Mouse (Mus musculus): ENCODE data around the gene Kpna2. TPM values are rescaled to one million over a fixed set of nuclear protein-coding genes. Genes with fewer than 3 reads are reported as not detected.
A peak's percentile ranks its signal among the peaks of the same experiment; 100 is the strongest.

The Kpna2 gene
- polyA plus RNA-seq, 1 experiment from 2014 or later: 799 TPM

DNA sequence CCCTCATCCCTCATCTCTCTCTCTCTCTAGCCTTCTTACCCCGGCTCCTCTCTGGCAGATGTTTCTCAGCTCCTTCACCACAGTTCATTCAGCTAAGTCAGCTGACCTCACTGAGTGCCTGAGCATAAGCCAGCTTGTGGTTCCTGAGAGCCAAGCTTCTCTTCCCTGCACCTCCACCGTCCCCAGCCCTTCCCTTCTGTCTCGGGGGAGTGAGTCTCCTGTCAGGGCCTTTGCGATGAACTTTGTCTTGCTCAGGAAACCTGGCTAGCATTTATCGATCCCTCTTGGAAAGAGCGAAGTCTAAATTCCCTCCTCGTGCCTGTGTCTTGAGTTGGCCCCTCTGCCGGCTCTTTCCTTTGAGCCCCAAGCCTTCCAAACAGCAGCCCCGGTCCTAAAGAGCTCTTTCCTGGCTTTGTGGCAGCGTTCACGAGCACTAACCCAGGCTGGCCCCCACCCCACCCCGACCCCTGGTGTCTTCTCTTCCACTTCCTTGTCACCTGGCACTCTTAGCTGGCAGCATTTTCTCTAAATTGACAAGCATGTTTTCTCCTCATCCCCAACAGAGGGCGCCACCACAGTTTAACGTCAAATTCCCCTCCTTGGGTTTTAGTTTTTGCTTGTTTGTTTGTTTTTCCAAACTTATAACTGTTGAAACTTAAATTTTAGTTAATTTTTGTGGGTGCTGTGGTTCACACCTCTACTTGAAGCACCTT, 15.4 kb upstream of the Kpna2 start:
- WGBS: 46% methylated on average over 14 of the region's 14 CpGs

DNA sequence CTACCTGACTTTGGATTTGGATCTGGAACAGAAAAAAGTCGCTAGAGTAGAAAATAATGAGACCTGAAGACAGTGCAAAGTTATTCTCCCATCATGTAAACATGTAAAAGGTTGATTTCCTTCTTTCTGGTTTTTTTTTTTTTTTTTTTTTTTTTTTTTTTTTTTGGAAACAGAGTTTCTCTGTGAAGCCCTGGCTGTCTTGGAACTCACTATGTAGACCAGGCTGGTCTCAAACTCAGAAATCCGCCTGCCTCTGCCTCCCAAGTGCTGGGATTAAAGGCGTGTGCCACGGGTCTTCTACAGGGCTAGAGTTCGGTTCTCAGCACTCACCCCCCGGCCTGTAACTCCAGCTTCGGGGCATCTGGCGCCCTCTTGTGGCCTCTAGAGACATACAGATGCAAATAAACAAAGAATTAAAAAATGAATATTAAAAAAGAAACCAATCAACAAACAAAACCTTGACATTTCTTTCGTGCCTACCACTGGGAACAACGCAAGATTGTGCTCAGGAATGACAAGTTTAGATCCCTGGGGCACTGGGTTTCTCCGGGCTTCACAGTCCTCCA, 14.8 kb upstream of the Kpna2 start:
- H3K9me3 ChIP-seq: no peaks in the 10 kb centered on the region
- peaks cover 18% of the 10 kb centered on the region for H3K4me1 ChIP-seq
- H3K27me3 ChIP-seq (ENCODE audit: poor library complexity, severe bottlenecking): no peaks in the 10 kb centered on the region
- DNase-seq (ENCODE audit: extremely low spot score, low spot score): no peak
- H3K27ac ChIP-seq: no peak overlapping the region
- H3K4me3 ChIP-seq: no peak overlapping the region
- WGBS: 77% methylated on average over 11 of the region's 11 CpGs
- no peaks in the 10 kb centered on the region for H3K36me3 ChIP-seq (replicated peaks)

More for the DNA sequence above, 15.4 kb upstream of the Kpna2 start:
- H3K27ac ChIP-seq: no peak overlapping the region
- H3K36me3 ChIP-seq (replicated peaks): no peaks in the 10 kb centered on the region
- H3K27me3 ChIP-seq (ENCODE audit: poor library complexity, severe bottlenecking): no peaks in the 10 kb centered on the region
- no peak for DNase-seq (ENCODE audit: extremely low spot score, low spot score)
- no peaks in the 10 kb centered on the region for H3K9me3 ChIP-seq
- H3K4me1 ChIP-seq: peaks cover 21% of the 10 kb centered on the region
- no peak overlapping the region for H3K4me3 ChIP-seq

DNA sequence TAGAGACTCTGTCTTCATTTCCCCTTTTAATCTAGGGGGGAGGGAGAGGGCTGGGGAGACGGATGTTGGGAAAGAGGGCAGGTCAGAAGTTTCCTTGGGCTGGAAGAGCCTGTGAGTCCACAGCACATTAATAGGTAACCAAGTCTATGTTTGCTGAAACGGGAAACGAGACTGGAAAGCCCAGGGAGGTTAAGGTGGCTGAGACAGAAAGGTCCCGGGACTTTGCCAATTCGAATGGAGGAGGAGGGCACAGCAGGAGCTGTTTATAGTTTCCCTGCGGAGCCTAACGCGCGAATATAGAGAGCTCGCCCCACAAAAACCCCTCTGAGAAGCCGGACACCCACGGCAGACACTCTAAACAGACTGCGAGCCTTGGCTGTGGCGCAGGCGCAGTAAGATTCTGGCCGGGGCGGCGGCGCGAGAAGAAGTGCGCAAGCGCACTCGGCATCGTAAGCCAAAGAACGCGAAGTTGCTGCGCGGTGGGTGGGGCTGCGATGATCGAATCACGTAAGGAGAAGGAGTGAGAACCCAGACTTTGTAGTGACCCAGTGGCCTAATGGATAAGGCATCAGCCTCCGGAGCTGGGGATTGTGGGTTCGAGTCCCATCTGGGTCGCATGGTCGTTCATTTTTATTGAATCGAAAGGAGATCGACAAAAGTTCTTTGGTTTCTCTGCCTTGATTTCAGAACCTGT, 13.1 kb upstream of the Kpna2 start:
- H3K27me3 ChIP-seq (ENCODE audit: poor library complexity, severe bottlenecking): no peaks in the 10 kb centered on the region
- no peaks in the 10 kb centered on the region for H3K36me3 ChIP-seq (replicated peaks)
- H3K9me3 ChIP-seq: no peaks in the 10 kb centered on the region
- peak; percentile 99 for DNase-seq (ENCODE audit: extremely low spot score, low spot score)
- H3K27ac ChIP-seq: peak overlapping the region; percentile 91
- WGBS: under 1% methylated on average over 37 of the region's 37 CpGs
- peak overlapping the region; percentile 63 for H3K4me3 ChIP-seq
- H3K4me1 ChIP-seq: peaks cover 13% of the 10 kb centered on the region

DNA sequence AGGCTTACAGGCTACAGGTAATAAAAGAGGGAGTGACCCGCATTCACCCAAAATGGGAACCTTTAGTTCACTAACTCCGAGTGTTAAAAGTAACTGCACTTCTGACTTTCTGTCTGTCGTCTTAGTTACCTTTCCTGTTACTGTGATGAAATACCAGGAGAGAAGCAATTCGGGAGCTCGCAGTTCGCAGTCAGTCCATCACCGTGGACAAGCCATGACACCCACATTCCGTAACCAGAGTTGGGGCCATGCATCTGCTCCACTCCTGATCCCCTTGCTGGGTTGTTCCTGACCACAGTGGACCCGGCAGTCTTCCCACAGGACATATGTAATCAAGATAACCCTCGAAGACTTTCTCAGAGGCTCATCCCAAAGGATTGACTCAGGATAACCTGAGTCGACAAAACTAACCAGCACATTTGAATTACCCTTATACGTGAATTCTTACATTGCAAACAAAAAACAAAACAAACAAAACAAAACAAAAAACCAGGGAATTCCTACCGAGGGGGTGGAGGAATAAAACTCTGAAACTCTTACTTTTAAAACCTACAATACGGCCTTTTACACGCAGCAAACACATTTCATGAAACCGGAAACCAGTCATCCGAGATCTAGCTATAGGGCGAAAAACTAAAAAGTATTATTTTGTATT, 12.5 kb upstream of the Kpna2 start:
- H3K9me3 ChIP-seq: no peaks in the 10 kb centered on the region
- WGBS: 49% methylated on average over 18 of the region's 18 CpGs
- H3K4me3 ChIP-seq: peak overlapping the region; percentile 63
- no peak for DNase-seq (ENCODE audit: extremely low spot score, low spot score)
- peaks cover 13% of the 10 kb centered on the region for H3K4me1 ChIP-seq
- peak overlapping the region; percentile 91 for H3K27ac ChIP-seq
- H3K27me3 ChIP-seq (ENCODE audit: poor library complexity, severe bottlenecking): no peaks in the 10 kb centered on the region
- no peaks in the 10 kb centered on the region for H3K36me3 ChIP-seq (replicated peaks)

DNA sequence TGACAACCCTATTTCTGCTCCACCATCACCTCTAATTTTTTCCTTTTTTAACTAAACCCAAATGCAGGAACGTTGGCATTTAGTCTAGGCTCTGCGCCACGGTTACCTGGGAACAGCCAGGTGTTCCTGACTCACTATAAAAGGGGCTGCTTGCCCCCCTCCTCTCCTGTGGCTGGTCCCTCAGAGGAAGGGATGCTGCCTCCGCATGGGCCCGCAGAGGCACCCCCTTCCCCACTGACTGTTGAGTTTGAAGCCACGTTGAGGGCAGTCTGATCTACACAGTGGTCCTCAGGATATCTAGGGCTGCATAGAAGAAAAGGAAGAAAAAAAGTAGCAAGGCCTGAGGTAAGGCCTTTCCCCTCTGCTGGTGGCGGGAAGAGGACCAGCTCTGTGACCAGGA, 11.8 kb upstream of the Kpna2 start:
- H3K27ac ChIP-seq: 0 out of 2 replicates have a peak overlapping the region, but pooled peaks have one; percentile 91
- 80% methylated on average over 7 of the region's 7 CpGs for WGBS
- no peak for DNase-seq (ENCODE audit: extremely low spot score, low spot score)
- no peaks in the 10 kb centered on the region for H3K9me3 ChIP-seq
- no peaks in the 10 kb centered on the region for H3K36me3 ChIP-seq (replicated peaks)
- H3K4me1 ChIP-seq: peaks cover 10% of the 10 kb centered on the region
- H3K4me3 ChIP-seq: no peak overlapping the region
- H3K27me3 ChIP-seq (ENCODE audit: poor library complexity, severe bottlenecking): no peaks in the 10 kb centered on the region

DNA sequence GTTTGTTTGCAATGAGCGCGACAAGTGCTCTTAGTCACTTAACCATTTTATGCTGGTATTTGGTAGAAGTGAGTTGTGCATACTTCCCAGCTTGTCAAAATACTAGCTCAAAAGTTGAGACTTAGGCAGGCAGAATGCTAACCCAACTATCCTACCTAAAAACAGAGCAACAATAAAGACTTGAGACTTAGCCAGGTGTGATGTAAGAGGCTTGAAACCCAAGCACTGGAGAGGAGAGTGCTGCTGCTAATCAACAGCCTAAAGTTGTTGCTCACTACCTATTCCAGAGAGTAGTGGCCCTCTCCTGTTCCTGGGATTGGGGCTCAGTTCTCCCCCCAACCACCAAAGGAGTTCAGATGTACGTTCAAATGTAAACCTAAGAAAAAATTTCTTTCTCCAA, 11.1 kb upstream of the Kpna2 start:
- 90% methylated on average over 3 of the region's 3 CpGs for WGBS
- no peak overlapping the region for H3K4me3 ChIP-seq
- H3K9me3 ChIP-seq: no peaks in the 10 kb centered on the region
- peaks cover 10% of the 10 kb centered on the region for H3K4me1 ChIP-seq
- no peak for DNase-seq (ENCODE audit: extremely low spot score, low spot score)
- no peaks in the 10 kb centered on the region for H3K27me3 ChIP-seq (ENCODE audit: poor library complexity, severe bottlenecking)
- H3K36me3 ChIP-seq (replicated peaks): no peaks in the 10 kb centered on the region
- H3K27ac ChIP-seq: no peak overlapping the region

DNA sequence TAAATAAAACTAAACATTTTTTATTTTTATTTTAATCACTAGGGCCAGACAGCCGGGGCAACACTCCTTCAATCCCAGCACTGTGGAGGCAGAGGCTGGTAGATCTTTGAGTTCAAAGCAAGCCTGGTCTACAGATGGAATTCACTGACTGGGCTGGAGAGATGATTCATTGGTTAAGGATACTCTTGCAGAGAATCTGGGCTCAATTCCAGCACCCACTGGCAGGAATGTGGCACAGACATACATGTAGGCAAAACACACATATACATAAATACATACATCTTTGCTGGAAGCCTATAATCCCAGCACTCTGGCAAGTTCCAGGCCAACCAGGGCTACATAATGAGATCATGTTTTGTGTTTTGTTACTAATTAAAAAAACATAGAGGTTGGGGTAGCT, 6.2 kb upstream of the Kpna2 start:
- 90% methylated on average over 1 of the region's 1 CpGs for WGBS

DNA sequence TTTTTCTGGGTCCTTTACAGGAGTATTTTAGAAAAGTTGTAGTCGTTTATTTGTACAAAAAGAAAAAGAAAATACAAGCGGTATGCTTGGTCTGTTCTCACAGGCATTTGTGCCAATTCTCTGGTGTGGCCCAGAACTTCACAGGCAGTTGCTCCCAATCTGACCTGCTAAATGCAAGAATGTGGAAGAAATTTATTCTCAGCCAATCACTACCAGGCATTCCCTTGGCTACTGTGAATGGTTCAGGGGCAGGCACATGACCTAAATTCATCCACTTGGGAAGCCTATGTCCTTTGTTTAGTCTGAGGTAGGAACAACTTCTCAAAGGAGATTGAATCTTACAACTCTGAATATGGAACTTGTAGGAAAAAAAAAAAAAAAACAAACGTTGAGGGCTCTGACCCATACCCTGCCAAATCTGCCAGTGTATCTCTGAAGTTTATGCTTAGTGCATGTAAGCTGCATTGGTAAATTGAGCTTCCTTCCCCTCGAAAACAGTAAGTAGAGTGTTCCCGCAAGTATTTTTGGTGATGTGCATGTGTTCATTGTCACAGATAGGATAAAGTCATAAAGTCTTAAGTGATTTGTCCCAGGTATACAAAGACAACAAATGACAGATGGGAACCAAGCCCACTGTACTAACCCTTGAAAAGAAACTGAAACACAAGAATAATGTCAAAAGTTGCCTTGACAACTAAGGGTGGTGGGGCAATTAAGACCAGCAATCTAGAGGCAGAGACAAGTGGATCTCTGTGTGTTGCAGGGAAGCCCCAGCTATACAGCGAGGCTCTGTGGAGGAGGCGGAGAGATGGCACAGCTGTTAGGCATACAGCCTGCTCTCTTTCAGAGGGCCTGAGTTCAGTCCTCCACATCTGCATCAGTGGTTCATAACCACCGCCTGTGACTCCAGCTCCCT, 2.7 kb upstream of the Kpna2 start:
- Histone ChIP-seq H3K4me1 (peaks cover 33% of the 10 kb centered on the region), H3K4me3 (peak overlapping the region; percentile 23; the same call in 1 of the 2 replicates), H3K36me3 (replicated peaks) (peaks cover 14% of the 10 kb centered on the region), H3K27ac (peak overlapping the region; percentile 83), H3K9me3 (no peaks in the 10 kb centered on the region), H3K27me3 (ENCODE audit: poor library complexity, severe bottlenecking) (no peaks in the 10 kb centered on the region)
- DNase-seq (ENCODE audit: extremely low spot score, low spot score): no peak
- WGBS: 52% methylated on average over 8 of the region's 8 CpGs

More for the DNA sequence above, 6.2 kb upstream of the Kpna2 start:
- peaks cover 17% of the 10 kb centered on the region for H3K4me1 ChIP-seq
- H3K4me3 ChIP-seq: no peak overlapping the region
- no peak overlapping the region for H3K27ac ChIP-seq
- no peaks in the 10 kb centered on the region for H3K9me3 ChIP-seq
- no peaks in the 10 kb centered on the region for H3K36me3 ChIP-seq (replicated peaks)
- no peak for DNase-seq (ENCODE audit: extremely low spot score, low spot score)
- H3K27me3 ChIP-seq (ENCODE audit: poor library complexity, severe bottlenecking): no peaks in the 10 kb centered on the region

DNA sequence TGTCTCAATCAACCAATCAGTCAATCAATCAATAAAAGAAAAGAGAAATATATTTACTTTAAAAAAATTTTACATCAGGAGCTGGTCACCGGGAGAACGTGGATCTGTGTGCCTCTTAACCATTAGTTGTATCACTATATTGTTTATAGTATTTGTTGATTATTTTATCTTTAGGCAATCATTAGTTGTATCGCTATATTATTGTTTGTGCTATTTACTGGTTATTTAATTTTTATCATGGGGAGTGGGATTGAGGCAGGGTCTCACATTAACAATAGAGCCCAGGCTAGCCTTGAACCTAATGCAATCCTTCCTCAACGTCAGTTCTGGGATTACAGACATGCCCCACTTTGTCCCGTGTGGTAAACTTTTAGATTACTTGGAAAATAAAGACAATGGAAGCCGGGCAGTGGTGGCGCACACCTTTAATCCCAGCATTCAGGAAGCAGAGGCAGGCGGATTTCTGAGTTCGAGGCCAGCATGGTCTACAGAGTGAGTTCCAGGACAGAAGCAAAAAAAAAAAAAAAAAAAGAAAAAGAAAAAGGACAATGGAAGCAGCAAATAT, 690 bp upstream of the Kpna2 start:
- DNase-seq (ENCODE audit: extremely low spot score, low spot score): no peak

DNA sequence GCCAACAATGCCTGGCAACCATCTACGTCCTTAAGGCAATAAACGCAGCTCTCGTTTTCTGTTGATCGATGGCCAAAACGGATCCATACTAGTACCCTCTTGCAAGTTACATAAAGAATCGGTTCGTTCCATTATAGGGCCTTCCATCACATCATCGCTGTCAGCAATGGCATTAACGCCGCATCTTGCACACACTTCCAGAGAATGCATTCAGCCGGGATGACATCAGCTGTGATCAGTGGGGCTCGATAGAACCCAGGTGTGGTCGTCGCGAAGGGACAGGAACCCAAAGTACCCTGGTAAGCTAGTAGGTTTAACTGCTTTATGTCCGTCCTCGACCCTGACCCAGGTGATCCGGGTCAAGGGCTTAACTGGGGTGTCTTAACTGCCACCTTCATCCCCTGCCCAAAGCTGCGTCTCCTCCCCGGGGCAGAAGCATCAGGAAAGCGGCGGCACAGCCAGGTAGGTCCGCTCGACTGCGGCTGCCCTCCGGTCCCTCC, 640 bp downstream of the Kpna2 start:
- peaks cover 58% of the 10 kb centered on the region for H3K4me1 ChIP-seq
- WGBS: under 1% methylated on average over 26 of the region's 26 CpGs
- no peaks in the 10 kb centered on the region for H3K27me3 ChIP-seq (ENCODE audit: poor library complexity, severe bottlenecking)
- H3K9me3 ChIP-seq: no peaks in the 10 kb centered on the region
- DNase-seq (ENCODE audit: extremely low spot score, low spot score): peak; percentile 55
- peak overlapping the region; percentile 100 for H3K27ac ChIP-seq
- H3K4me3 ChIP-seq: peak overlapping the region; percentile 99
- H3K36me3 ChIP-seq (replicated peaks): peaks cover 47% of the 10 kb centered on the region

More for the DNA sequence above, 690 bp upstream of the Kpna2 start:
- WGBS: 86% methylated on average over 9 of the region's 9 CpGs
- Histone ChIP-seq H3K36me3 (replicated peaks) (peaks cover 34% of the 10 kb centered on the region), H3K9me3 (no peaks in the 10 kb centered on the region), H3K27me3 (ENCODE audit: poor library complexity, severe bottlenecking) (no peaks in the 10 kb centered on the region), H3K4me3 (peak overlapping the region; percentile 99), H3K27ac (peak overlapping the region; percentile 100), H3K4me1 (peaks cover 48% of the 10 kb centered on the region)

DNA sequence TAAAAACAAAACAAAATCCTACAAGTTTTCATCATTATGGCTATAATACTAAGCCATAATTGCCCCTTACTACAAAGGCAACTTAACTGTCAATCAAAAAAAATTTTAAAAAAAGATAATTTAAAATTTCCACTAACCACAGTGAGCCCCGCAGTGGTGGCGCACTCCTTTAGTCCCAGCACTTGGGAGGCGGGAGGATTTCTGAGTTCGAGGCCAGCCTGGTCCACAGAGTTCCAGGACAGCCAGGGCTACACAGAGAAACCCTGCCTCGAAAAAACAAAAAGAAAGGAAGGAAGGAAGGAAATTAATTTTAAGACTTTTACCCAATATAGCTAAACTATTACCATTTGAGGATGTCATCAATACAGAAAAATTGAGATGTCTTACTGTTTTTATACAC, 1.4 kb downstream of the Kpna2 start:
- Histone ChIP-seq H3K4me3 (peak overlapping the region; percentile 99), H3K27me3 (ENCODE audit: poor library complexity, severe bottlenecking) (no peaks in the 10 kb centered on the region), H3K4me1 (peaks cover 58% of the 10 kb centered on the region), H3K9me3 (no peaks in the 10 kb centered on the region), H3K36me3 (replicated peaks) (peaks cover 53% of the 10 kb centered on the region), H3K27ac (peak overlapping the region; percentile 100)
- DNase-seq (ENCODE audit: extremely low spot score, low spot score): no peak
- WGBS: 20% methylated on average over 5 of the region's 5 CpGs
